Mouse (Mus musculus) heart, embryonic 13.5 days (tissue): ENCODE results near the gene Rpsa. TPM values are rescaled to one million over a fixed set of nuclear protein-coding genes. Genes with fewer than 3 reads are reported as not detected.

Experiments used
- ATAC-seq: fragments of 200-750 bp; cut with Nextera tagmentation; 2 replicates; pipeline ENCODE4 v1.8.0; 2017; ENCODE audit warnings: moderate TSS enrichment; ENCODE audit not compliant: insufficient number of reproducible peaks, low FRiP score, low TSS enrichment; ENCODE audit errors: extremely low read depth
- H3K27ac ChIP-seq: fragments of 300-500 bp; sonication (generic); replicated peaks from 2 replicates; pipeline ENCODE4 v1.5.1; 2015; ENCODE audit warnings: moderate library complexity, mild to moderate bottlenecking, inconsistent platforms
- H3K27me3 ChIP-seq: fragments of 300-500 bp; sonication (generic); replicated peaks from 2 replicates; pipeline ENCODE4 v1.6.1; 2015; ENCODE audit warnings: mild to moderate bottlenecking, inconsistent platforms
- H3K36me3 ChIP-seq: fragments of 300-500 bp; sonication (generic); 2 replicates; pipeline ENCODE4 v1.6.1; 2015; ENCODE audit warnings: mild to moderate bottlenecking, inconsistent platforms
- H3K4me1 ChIP-seq: fragments of 300-500 bp; sonication (generic); 2 replicates; pipeline ENCODE4 v1.6.1; 2015; ENCODE audit warnings: inconsistent platforms
- H3K4me2 ChIP-seq: fragments of 300-500 bp; sonication (generic); 2 replicates; pipeline ENCODE4 v1.6.1; 2015; ENCODE audit warnings: inconsistent platforms, mild to moderate bottlenecking, moderate library complexity
- H3K4me3 ChIP-seq: fragments of 300-500 bp; sonication (generic); 2 replicates; pipeline ENCODE4 v1.5.1; 2015; ENCODE audit warnings: moderate library complexity, mild to moderate bottlenecking, inconsistent platforms
- H3K9ac ChIP-seq: fragments of 300-500 bp; sonication (generic); 2 replicates; pipeline ENCODE4 v1.6.1; 2015; ENCODE audit warnings: inconsistent platforms, mild to moderate bottlenecking, moderate library complexity
- H3K9me3 ChIP-seq: fragments of 300-500 bp; sonication (generic); 2 replicates; pipeline ENCODE4 v1.6.1; 2016; ENCODE audit warnings: inconsistent platforms
- WGBS: fragments of 180-500 bp; shearing (Covaris S2); methylation state at CpG from one replicate; pipeline ENCODE4 v1.1.7; 2015; ENCODE audit warnings: mixed read lengths; 5-methylcytosine and 5-hydroxymethylcytosine counted together
- polyA plus RNA-seq: library from polyadenylated mRNA; unstranded; fragments of >200 nt; fragmentation: Nextera tagmentation; extraction: Ambion mirVana; gene quantifications from 2 replicates; pipeline ENCODE4 v1.2.1, GENCODE M21; 2015

Gene Rpsa
- polyA plus RNA-seq, 1 experiment from 2014 or later: 944 TPM

GRCm38 (mm10) chr9:120134529-120135160 lies 7.2 kb downstream of the Rpsa start:
- no peak overlapping the region for H3K9ac ChIP-seq
- no peak for ATAC-seq
- H3K4me1 ChIP-seq: peaks cover 2% of the 10 kb centered on the region
- H3K4me3 ChIP-seq: no peak overlapping the region
- H3K9me3 ChIP-seq: no peaks in the 10 kb centered on the region
- H3K27me3 ChIP-seq: no peaks in the 10 kb centered on the region
- WGBS: 74% methylated on average over 13 of the region's 13 CpGs
- H3K36me3 ChIP-seq: peaks cover 35% of the 10 kb centered on the region
- H3K4me2 ChIP-seq: no peak overlapping the region
- no peak overlapping the region for H3K27ac ChIP-seq

GRCm38 (mm10) chr9:120135454-120135853 lies 8.0 kb downstream of the Rpsa start:
- no peak overlapping the region for H3K4me2 ChIP-seq
- no peaks in the 10 kb centered on the region for H3K9me3 ChIP-seq
- H3K4me1 ChIP-seq: no peaks in the 10 kb centered on the region; the same call in 1 of the 2 replicates
- H3K27ac ChIP-seq: no peak overlapping the region
- no peaks in the 10 kb centered on the region for H3K27me3 ChIP-seq
- no peak overlapping the region for H3K4me3 ChIP-seq
- 82% methylated on average over 11 of the region's 11 CpGs for WGBS
- no peak overlapping the region for H3K9ac ChIP-seq
- ATAC-seq: no peak
- H3K36me3 ChIP-seq: peaks cover 26% of the 10 kb centered on the region

DNA sequence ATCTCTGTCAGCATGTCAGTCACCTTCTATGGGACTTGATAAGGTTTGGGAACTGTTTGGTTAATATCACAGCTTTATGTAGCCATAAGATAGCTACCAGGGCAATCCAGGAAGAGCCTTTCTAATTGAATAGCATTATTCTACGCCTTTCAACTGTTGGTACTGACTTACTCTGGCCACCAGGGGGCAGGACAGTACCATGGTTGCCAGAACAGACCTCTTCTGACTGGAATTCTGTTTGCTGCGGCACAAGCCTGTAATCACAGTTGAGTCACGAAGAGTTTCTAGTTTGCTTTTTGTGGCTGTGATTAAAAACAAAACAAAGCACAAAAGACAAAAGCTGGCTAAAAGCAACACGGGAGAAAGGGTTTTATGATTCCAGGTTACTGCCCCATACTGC lies 13.2 kb downstream of the Rpsa start:
- no peaks in the 10 kb centered on the region for H3K9me3 ChIP-seq
- H3K4me1 ChIP-seq: no peaks in the 10 kb centered on the region
- no peaks in the 10 kb centered on the region for H3K36me3 ChIP-seq
- no peak overlapping the region for H3K4me2 ChIP-seq
- no peak overlapping the region for H3K4me3 ChIP-seq
- no peak for ATAC-seq
- no peak overlapping the region for H3K9ac ChIP-seq
- no peak overlapping the region for H3K27ac ChIP-seq
- WGBS: 12% methylated on average over 4 of the region's 4 CpGs
- no peaks in the 10 kb centered on the region for H3K27me3 ChIP-seq

DNA sequence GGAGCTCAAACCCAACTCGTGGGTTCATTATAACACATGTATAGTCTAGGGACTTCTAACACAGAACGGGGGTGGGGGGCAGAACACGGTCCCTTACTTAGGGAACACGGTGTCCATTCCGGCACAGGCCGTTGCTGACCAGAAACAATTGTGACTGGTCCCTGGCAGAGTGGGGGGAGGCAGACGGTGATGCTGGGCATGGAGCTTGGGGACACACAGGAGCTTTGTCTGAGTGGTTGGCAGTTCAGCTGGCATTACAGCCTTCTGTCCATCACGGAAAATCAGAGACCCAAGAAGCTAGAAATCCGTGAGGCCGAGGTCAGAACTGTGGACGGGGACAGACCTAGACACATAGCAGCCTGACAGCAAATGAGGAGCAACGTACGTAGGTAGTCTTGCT lies 17.0 kb downstream of the Rpsa start:
- WGBS: 85% methylated on average over 13 of the region's 13 CpGs
- no peak for ATAC-seq
- Histone ChIP-seq H3K4me2 (no peak overlapping the region), H3K27ac (no peak overlapping the region), H3K36me3 (no peaks in the 10 kb centered on the region), H3K4me1 (no peaks in the 10 kb centered on the region), H3K9ac (no peak overlapping the region), H3K4me3 (no peak overlapping the region), H3K27me3 (no peaks in the 10 kb centered on the region), H3K9me3 (no peaks in the 10 kb centered on the region)

DNA sequence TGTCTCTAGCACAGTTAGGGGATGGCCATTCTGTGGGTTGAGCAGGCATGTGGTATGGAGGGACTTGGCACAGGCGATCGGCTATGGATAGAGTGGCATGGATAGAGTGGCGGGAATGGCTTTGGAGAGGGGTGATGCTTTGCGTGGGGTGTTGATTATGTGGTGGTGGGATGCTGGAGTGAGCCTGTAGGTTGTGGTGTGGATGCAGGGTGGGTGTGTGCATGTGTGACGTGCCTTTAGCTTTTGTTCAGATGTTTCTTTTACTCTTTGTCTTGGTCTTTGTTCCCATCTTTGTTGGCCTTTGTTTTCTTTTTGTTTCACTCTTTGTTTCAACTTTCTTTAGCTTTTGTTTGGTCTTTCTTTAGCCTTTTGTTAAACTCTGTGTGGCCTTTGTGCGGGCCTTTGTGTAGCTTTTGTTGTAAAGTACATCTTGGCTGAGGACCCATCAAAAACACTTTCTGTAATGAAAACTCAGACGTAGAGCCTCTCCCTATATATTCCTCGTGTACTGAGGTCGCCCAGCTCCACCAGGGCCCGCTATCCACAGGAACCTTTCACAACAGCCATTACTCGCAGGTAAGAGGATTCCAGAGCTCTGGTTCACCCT lies 21.8 kb downstream of the Rpsa start, which contains the start of gene Mobp:
TSS of gene Mobp (plus strand) at position 486 of the 607 bp plus-strand sequence.
- Histone ChIP-seq H3K4me1 (no peaks in the 10 kb centered on the region), H3K4me3 (no peak within 1 kb of the TSS), H3K27me3 (0 out of 2 replicates have a peak, but pooled peaks cover 3% of the 10 kb centered on the region), H3K4me2 (no peak within 1 kb of the TSS), H3K27ac (no peak within 1 kb of the TSS), H3K9me3 (no peaks in the 10 kb centered on the region), H3K9ac (no peak within 1 kb of the TSS), H3K36me3 (no peaks in the 10 kb centered on the region)
- ATAC-seq: no peak
- WGBS: 69% methylated on average over 11 of the region's 11 CpGs

DNA sequence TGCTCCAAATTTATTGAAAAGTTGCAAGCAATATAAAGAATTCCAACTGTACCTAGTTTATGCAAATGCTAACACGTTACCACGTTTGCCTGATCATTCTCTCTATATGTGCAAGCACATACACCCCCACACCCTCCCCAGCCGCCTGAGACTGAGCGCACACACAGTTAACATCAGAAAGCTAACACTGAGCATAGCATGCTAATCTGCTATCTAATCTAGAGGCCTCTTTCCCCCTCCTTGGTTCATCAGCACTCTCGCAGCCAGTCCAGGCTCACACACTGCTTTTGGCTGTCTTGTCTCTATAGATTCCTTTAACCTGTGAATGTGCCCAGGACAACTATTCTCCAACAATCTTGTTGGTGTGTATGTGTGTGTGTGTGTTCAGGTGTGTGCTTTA lies 23.7 kb downstream of the Rpsa start:
- 0 out of 2 replicates have a peak, but pooled peaks cover 3% of the 10 kb centered on the region for H3K27me3 ChIP-seq
- no peak overlapping the region for H3K9ac ChIP-seq
- no peak overlapping the region for H3K27ac ChIP-seq
- H3K4me1 ChIP-seq: no peaks in the 10 kb centered on the region
- H3K9me3 ChIP-seq: no peaks in the 10 kb centered on the region
- no peaks in the 10 kb centered on the region for H3K36me3 ChIP-seq
- no peak for ATAC-seq
- no peak overlapping the region for H3K4me3 ChIP-seq
- no peak overlapping the region for H3K4me2 ChIP-seq
- WGBS: 62% methylated on average over 5 of the region's 5 CpGs

- Histone ChIP-seq H3K9ac (no peak overlapping the region), H3K4me2 (no peak overlapping the region), H3K4me1 (no peaks in the 10 kb centered on the region), H3K9me3 (no peaks in the 10 kb centered on the region), H3K27ac (no peak overlapping the region), H3K36me3 (no peaks in the 10 kb centered on the region), H3K4me3 (no peak overlapping the region), H3K27me3 (0 out of 2 replicates have a peak, but pooled peaks cover 3% of the 10 kb centered on the region)
- ATAC-seq: no peak
- 70% methylated on average over 12 of the region's 12 CpGs for WGBS
Observed at GRCm38 (mm10) chr9:120151906-120152399, 24.5 kb downstream of the Rpsa start.

- Histone ChIP-seq H3K27ac (no peak overlapping the region), H3K4me2 (no peak overlapping the region), H3K27me3 (no peaks in the 10 kb centered on the region), H3K4me3 (no peak overlapping the region), H3K36me3 (no peaks in the 10 kb centered on the region), H3K4me1 (no peaks in the 10 kb centered on the region), H3K9me3 (no peaks in the 10 kb centered on the region), H3K9ac (no peak overlapping the region)
- no peak for ATAC-seq
- WGBS: 30% methylated on average over 4 of the region's 4 CpGs
Observed at GRCm38 (mm10) chr9:120158047-120158446, 30.6 kb downstream of the Rpsa start.

- H3K4me1 ChIP-seq: no peaks in the 10 kb centered on the region
- H3K36me3 ChIP-seq: no peaks in the 10 kb centered on the region
- no peak overlapping the region for H3K4me2 ChIP-seq
- ATAC-seq: no peak
- peaks cover 22% of the 10 kb centered on the region for H3K27me3 ChIP-seq
- no peaks in the 10 kb centered on the region for H3K9me3 ChIP-seq
- H3K9ac ChIP-seq: no peak overlapping the region
- no peak overlapping the region for H3K4me3 ChIP-seq
- H3K27ac ChIP-seq: no peak overlapping the region
- 80% methylated on average over 16 of the region's 16 CpGs for WGBS
Observed at GRCm38 (mm10) chr9:120163862-120164261, 36.4 kb downstream of the Rpsa start.

- 52% methylated on average over 11 of the region's 11 CpGs for WGBS
- Histone ChIP-seq H3K4me2 (no peak overlapping the region), H3K9ac (no peak overlapping the region), H3K27ac (no peak overlapping the region), H3K36me3 (no peaks in the 10 kb centered on the region), H3K4me3 (no peak overlapping the region), H3K27me3 (peaks cover 40% of the 10 kb centered on the region), H3K9me3 (peaks cover 6% of the 10 kb centered on the region; the same call in 1 of the 2 replicates), H3K4me1 (no peaks in the 10 kb centered on the region)
- no peak for ATAC-seq
Observed at GRCm38 (mm10) chr9:120167826-120168225, 40.3 kb downstream of the Rpsa start.

- H3K27me3 ChIP-seq: peaks cover 40% of the 10 kb centered on the region
- no peak overlapping the region for H3K4me3 ChIP-seq
- ATAC-seq: no peak
- H3K9me3 ChIP-seq: peaks cover 6% of the 10 kb centered on the region; the same call in 1 of the 2 replicates
- no peak overlapping the region for H3K27ac ChIP-seq
- no peak overlapping the region for H3K4me2 ChIP-seq
- 38% methylated on average over 5 of the region's 5 CpGs for WGBS
- H3K36me3 ChIP-seq: no peaks in the 10 kb centered on the region
- H3K9ac ChIP-seq: no peak overlapping the region
- no peaks in the 10 kb centered on the region for H3K4me1 ChIP-seq
Observed at GRCm38 (mm10) chr9:120171295-120171694, 43.8 kb downstream of the Rpsa start.
